Mouse (Mus musculus): ENCODE measurements around the gene Xpc. TPM values are rescaled to one million over a fixed set of nuclear protein-coding genes. Genes with fewer than 3 reads are reported as not detected.

Gene Xpc
- polyA plus RNA-seq, 1 experiment, result 7.4 TPM

GRCm38 (mm10) chr6:91531276-91531675 is 15.6 kb upstream of the Xpc start:
- H3K36me3 ChIP-seq (ENCODE audit: control insufficient read depth, insufficient read depth), result no peaks in the 10 kb centered on the region
- no peak overlapping the region for H3K4me3 ChIP-seq
- H3ac ChIP-seq (ENCODE audit: control insufficient read depth, insufficient read length), result no peak overlapping the region
- no peaks in the 10 kb centered on the region for H3K27me3 ChIP-seq (ENCODE audit: control insufficient read depth, insufficient read depth, insufficient read length)
- TF ChIP-seq CEBPB (IDR thresholded peaks at IDR 0.05; ENCODE audit: insufficient read depth, poor library complexity, severe bottlenecking), result no peak
- TF ChIP-seq MYOG (IDR thresholded peaks at IDR 0.05; ENCODE audit: control insufficient read depth in 1 of 3, insufficient read depth in 1 of 3, insufficient read length in 2 of 3, low read depth in 2 of 3), result no peak
- TF ChIP-seq REST (IDR thresholded peaks at IDR 0.05; ENCODE audit: insufficient read depth, insufficient read length), result no peak
- TF ChIP-seq E2F4 (IDR thresholded peaks at IDR 0.05; ENCODE audit: insufficient read depth), result no peak
- no peak for TF ChIP-seq POLR2AphosphoS2 (IDR thresholded peaks at IDR 0.05; ENCODE audit: insufficient read length, low read depth)
- TF ChIP-seq MYOD1 (IDR thresholded peaks at IDR 0.05; ENCODE audit: control insufficient read depth in 1 of 3, insufficient read length in 2 of 3, low read depth in 2 of 3), result no peak
- H3K4me2 ChIP-seq (ENCODE audit: low read depth), result no peak overlapping the region
- no peaks in the 10 kb centered on the region for H3K79me2 ChIP-seq (ENCODE audit: control insufficient read depth, insufficient read depth)

GRCm38 (mm10) chr6:91530673-91531072 is 15.0 kb upstream of the Xpc start:
- no peak for TF ChIP-seq USF1 (IDR thresholded peaks at IDR 0.05; ENCODE audit: low read depth)
- peak in 1 of 3 experiments; percentile 34 for TF ChIP-seq MYOD1 (IDR thresholded peaks at IDR 0.05; ENCODE audit: control insufficient read depth in 1 of 3, insufficient read length in 2 of 3, low read depth in 2 of 3)
- no peak for TF ChIP-seq POLR2AphosphoS2 (IDR thresholded peaks at IDR 0.05; ENCODE audit: insufficient read length, low read depth)
- no peak overlapping the region for H3K4me3 ChIP-seq
- H3ac ChIP-seq (ENCODE audit: control insufficient read depth, insufficient read length), result no peak overlapping the region
- H3K27me3 ChIP-seq (ENCODE audit: control insufficient read depth, insufficient read depth, insufficient read length), result no peaks in the 10 kb centered on the region
- H3K36me3 ChIP-seq (ENCODE audit: control insufficient read depth, insufficient read depth), result no peaks in the 10 kb centered on the region
- H3K4me2 ChIP-seq (ENCODE audit: low read depth), result no peak overlapping the region
- H3K79me2 ChIP-seq (ENCODE audit: control insufficient read depth, insufficient read depth), result no peaks in the 10 kb centered on the region

- Histone ChIP-seq H3K27me3 (ENCODE audit: control insufficient read depth, insufficient read depth, insufficient read length) (no peaks in the 10 kb centered on the region), H3K4me2 (ENCODE audit: low read depth) (no peak overlapping the region), H3ac (ENCODE audit: control insufficient read depth, insufficient read length) (no peak overlapping the region), H3K79me2 (ENCODE audit: control insufficient read depth, insufficient read depth) (no peaks in the 10 kb centered on the region), H3K36me3 (ENCODE audit: control insufficient read depth, insufficient read depth) (no peaks in the 10 kb centered on the region), H3K4me3 (no peak overlapping the region)
- TF ChIP-seq POLR2AphosphoS2 (IDR thresholded peaks at IDR 0.05; ENCODE audit: insufficient read length, low read depth), result no peak
- no peak for TF ChIP-seq CEBPB (IDR thresholded peaks at IDR 0.05; ENCODE audit: insufficient read depth, poor library complexity, severe bottlenecking)
- no peak for TF ChIP-seq POLR2A (IDR thresholded peaks at IDR 0.05; ENCODE audit: insufficient read length, low read depth)
- no peak for TF ChIP-seq MAX (IDR thresholded peaks at IDR 0.05; ENCODE audit: low read depth)
- TF ChIP-seq MYOG (IDR thresholded peaks at IDR 0.05; ENCODE audit: control insufficient read depth in 1 of 3, insufficient read depth in 1 of 3, insufficient read length in 2 of 3, low read depth in 2 of 3), result no peak
- TF ChIP-seq TCF3 (IDR thresholded peaks at IDR 0.05; ENCODE audit: insufficient read length, low read depth), result no peak
- TF ChIP-seq E2F4 (IDR thresholded peaks at IDR 0.05; ENCODE audit: insufficient read depth), result no peak
- no peak for TF ChIP-seq SRF (IDR thresholded peaks at IDR 0.05; ENCODE audit: control insufficient read depth, insufficient read length, low read depth)
Observed at GRCm38 (mm10) chr6:91528265-91528664, 12.6 kb upstream of the Xpc start.

- Histone ChIP-seq H3K79me2 (ENCODE audit: control insufficient read depth, insufficient read depth) (no peaks in the 10 kb centered on the region), H3K36me3 (ENCODE audit: control insufficient read depth, insufficient read depth) (no peaks in the 10 kb centered on the region), H3K27me3 (ENCODE audit: control insufficient read depth, insufficient read depth, insufficient read length) (no peaks in the 10 kb centered on the region), H3K4me3 (no peak overlapping the region), H3K4me2 (ENCODE audit: low read depth) (no peak overlapping the region), H3ac (ENCODE audit: control insufficient read depth, insufficient read length) (no peak overlapping the region)
- TF ChIP-seq CEBPB (IDR thresholded peaks at IDR 0.05; ENCODE audit: insufficient read depth, poor library complexity, severe bottlenecking) (no peak), E2F4 (IDR thresholded peaks at IDR 0.05; ENCODE audit: insufficient read depth) (no peak), MAX (IDR thresholded peaks at IDR 0.05; ENCODE audit: low read depth) (no peak), TCF12 (IDR thresholded peaks at IDR 0.05; ENCODE audit: insufficient read depth, poor library complexity, severe bottlenecking) (no peak), USF1 (IDR thresholded peaks at IDR 0.05; ENCODE audit: low read depth) (no peak), POLR2AphosphoS2 (IDR thresholded peaks at IDR 0.05; ENCODE audit: insufficient read length, low read depth) (no peak)
Observed at GRCm38 (mm10) chr6:91527227-91527860, 11.7 kb upstream of the Xpc start.

- no peak overlapping the region for H3K4me3 ChIP-seq
- TF ChIP-seq MYOD1 (IDR thresholded peaks at IDR 0.05; ENCODE audit: control insufficient read depth in 1 of 3, insufficient read length in 2 of 3, low read depth in 2 of 3) (peak in 2 of 3 experiments; percentile 77 to 82), CEBPB (IDR thresholded peaks at IDR 0.05; ENCODE audit: insufficient read depth, poor library complexity, severe bottlenecking) (no peak), TCF3 (IDR thresholded peaks at IDR 0.05; ENCODE audit: insufficient read length, low read depth) (peak; percentile 63), MYOG (IDR thresholded peaks at IDR 0.05; ENCODE audit: control insufficient read depth in 1 of 3, insufficient read depth in 1 of 3, insufficient read length in 2 of 3, low read depth in 2 of 3) (peak; percentile 29 to 92 (median 76))
- H3K36me3 ChIP-seq (ENCODE audit: control insufficient read depth, insufficient read depth), result peaks cover 5% of the 10 kb centered on the region
- no peak overlapping the region for H3K4me2 ChIP-seq (ENCODE audit: low read depth)
- H3ac ChIP-seq (ENCODE audit: control insufficient read depth, insufficient read length), result no peak overlapping the region
- H3K27me3 ChIP-seq (ENCODE audit: control insufficient read depth, insufficient read depth, insufficient read length), result no peaks in the 10 kb centered on the region
- H3K79me2 ChIP-seq (ENCODE audit: control insufficient read depth, insufficient read depth), result no peaks in the 10 kb centered on the region
Observed at GRCm38 (mm10) chr6:91525544-91525943, 9.9 kb upstream of the Xpc start.
